Mouse (Mus musculus) gastrocnemius, adult 8-10 months (tissue): Measurements from ENCODE around the gene Zfp93. TPM values are rescaled to one million over a fixed set of nuclear protein-coding genes. Genes with fewer than 3 reads are reported as not detected.

Experiments used
- DNase-seq, 2 experiments: peaks; one replicate each; pipeline ENCODE4 v3.0.0; 2022; ENCODE audit warnings: low spot score in 2 of 2
- total RNA-seq, 4 experiments: library from RNA; stranded (reverse); gene quantifications; 2 replicates each; pipeline ENCODE4 v1.2.4; 2022

The Zfp93 gene
- total RNA-seq, 4 experiments from 2014 or later = 5.9 to 6.9 (median 6.2) TPM

DNA sequence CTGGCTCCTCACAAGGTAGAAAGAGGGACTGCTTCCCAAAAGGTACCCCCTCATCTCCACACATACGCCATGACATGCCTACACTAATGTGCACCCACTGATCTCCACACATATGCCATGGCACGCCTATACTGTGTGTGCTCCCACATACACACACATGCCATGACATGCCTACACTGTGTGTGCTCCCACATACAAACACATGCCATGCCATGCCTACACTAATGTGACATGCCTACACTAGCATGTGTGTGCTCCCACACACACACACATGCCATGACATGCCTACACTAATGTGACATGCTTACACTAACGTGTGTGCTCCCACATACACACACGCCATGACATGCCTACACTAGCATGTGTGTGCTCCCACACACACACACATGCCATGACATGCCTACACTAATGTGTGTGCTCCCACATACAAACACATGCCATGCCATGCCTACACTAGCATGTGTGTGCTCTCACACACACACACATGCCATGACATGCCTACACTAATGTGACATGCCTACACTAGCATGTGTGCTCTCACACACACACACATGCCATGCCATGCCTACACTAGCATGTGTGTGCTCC lies 20.0 kb downstream of the Zfp93 start:
- no peak for DNase-seq

DNA sequence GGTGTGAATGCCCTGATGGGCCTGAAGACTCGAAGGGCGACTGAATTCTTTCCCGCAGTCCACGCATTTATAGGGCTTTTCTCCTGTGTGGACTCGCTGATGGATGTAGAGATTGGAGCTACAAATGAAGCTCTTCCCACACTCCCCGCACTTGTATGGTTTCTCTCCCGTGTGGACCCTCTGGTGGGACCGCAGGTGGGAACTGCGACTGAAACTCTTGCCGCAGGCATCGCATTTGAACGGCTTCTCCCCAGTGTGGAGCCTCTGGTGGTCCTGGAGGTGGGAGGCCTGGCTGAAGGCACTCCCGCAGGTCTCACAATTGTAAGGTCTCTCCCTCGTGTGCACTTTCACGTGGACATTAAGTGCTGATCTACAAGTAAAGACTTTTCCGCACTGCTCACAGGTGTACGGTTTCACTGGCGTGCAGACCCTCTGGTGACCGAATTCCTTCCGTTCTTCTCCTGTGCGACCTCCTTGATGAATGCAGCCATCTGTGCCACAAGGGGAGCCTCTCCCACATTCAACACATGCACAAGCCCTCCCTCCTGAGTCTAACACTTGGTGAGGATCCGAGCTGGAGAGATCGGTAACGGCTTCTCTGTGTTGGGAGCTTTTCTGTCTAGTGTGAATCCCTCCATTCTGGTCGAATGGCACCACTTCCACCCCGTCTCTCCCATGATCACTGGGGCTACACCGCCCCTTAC lies 21.3 kb downstream of the Zfp93 start:
- DNase-seq = no peak

DNA sequence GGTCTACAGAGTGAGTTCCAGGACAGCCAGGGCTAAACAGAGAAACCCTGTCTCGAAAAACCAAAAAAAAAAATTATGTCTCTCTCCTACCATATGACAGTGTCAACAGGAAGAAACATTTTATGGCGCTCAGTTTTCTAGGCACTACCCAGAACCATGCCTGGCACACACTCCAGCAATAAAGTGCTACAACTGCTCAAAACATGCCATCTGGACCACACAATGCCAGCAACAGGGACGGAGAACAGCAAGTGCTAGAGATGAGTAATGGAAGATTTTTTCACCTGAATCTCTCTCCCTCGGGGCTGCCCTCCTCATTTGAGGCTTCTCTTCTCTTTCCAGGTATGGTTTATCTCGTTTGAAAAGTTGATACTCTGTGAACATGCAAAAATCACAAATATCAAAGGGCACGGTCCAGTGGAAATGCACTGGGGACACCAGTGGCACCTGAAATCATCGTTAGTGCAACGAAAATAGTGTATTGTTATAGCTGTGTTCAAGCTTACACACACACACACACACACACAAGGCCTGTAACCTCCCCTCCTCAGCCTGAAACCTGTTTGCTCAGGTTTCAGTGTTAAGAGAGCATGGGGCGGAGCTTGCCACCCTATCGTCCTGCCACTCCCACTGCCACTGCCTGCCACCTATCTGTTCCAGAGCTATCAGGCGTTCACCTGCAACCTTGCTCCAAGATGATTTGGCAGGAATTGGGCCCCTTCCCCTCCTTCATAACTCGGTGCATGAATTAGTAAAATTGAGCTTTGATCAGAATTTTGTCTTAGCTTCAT lies 23.0 kb downstream of the Zfp93 start:
- no peak for DNase-seq

GRCm38 (mm10) chr7:24294763-24295162 lies 24.5 kb downstream of the Zfp93 start:
- no peak for DNase-seq

DNA sequence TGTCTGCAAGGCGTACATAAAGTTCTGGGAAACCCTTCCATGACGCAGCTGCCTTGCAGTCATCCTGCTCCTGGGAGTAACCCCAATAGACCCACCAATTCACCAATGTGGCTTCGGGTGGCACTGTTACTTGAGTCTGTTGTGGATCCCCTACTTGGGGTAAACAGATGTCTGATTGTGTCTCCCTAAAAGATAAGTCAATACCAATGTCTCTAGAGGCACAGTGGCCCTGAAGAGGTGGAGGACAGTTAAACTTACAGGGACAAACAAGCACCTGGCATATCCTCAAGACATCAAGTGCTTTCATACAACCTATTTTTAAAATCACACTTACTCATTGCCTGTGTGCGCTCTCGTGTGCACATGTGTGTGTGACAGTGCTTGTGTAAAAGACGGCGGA lies 25.2 kb downstream of the Zfp93 start:
- no peak for DNase-seq

GRCm38 (mm10) chr7:24296386-24296785 lies 26.2 kb downstream of the Zfp93 start:
- no peak for DNase-seq

GRCm38 (mm10) chr7:24297361-24298095 lies 27.3 kb downstream of the Zfp93 start:
- no peak for DNase-seq

DNA sequence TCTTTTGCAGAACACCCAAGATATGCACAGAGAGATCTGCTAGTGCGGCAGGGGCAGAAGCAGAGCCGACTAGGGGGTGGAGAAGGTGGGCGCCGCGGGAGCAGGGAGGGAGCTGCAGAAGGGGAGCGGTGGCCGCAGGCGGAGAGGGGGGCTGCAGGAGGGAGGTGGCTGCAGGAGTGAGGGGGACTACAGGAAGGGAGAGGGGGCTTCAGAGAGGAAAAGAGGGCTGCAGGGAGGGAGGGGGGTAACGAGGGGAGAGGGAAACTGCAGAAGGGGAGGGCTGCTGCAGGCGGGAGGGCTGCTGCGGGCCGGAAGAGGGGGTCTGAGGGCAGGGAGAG lies 28.4 kb downstream of the Zfp93 start:
- no peak for DNase-seq

GRCm38 (mm10) chr7:24298973-24299708 lies 28.9 kb downstream of the Zfp93 start:
- DNase-seq = peak; percentile 29 to 50

- no peak for DNase-seq
These were observed 29.7 kb downstream of the Zfp93 start for GRCm38 (mm10) chr7:24299823-24300481.

DNA sequence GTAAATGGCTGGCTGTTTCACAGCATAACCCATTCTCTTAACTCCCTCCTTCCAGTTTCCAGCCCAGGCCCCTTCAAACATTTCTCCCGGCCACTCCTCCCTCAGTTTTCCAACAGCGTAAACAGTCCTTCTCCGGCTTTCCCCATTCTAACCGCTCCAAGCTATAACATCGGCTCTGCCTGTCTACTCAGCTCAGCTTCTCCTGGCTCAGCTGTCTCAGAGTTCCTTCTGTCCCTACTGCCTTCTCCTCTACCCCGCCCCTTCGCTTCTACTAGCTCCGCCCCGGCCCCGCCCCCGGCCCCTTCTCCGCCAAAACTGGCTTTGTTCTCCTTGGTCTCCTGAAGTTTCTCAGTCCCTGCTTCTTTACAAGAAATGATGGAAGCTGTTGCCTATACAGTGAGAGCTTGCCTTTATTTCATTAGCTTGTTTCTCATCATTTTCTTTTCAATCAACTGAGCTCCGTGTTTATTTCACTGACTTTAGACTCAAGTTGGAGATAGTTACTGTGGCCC lies 30.6 kb downstream of the Zfp93 start, which contains the start of gene Zfp61:
Zfp61 (minus strand) TSS at position 462 of the 512 bp plus-strand sequence.
- DNase-seq = no peak

- DNase-seq = no peak
These were observed 45.7 kb downstream of the Zfp93 start for GRCm38 (mm10) chr7:24315726-24316566.

- peak; percentile 87 to 92 for DNase-seq
These were observed 46.4 kb downstream of the Zfp93 start, which contains the start of gene Zfp94 for GRCm38 (mm10) chr7:24316567-24317092. Gene Zfp94, minus strand, starts transcription at chr7:24316666.

DNA sequence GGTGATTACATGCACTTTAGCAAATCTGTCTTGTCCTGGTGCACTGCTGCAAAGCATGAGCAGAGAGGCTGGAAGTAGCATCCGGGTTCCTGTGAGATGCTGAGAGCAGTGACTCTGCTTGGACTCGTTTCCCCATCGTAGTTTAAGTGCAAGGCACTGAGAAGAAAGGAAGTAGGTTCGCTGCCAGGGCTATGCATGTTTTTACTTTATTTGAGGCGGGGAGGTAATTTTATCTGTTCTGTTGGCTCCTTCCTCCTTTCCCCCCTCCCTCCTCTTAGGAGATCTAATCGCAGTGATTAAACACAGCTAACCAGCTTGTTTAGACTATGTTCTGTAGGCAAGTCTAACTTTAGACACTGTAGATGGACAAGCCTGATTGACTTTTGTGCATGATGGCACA lies 48.7 kb downstream of the Zfp93 start:
- no peak for DNase-seq

DNA sequence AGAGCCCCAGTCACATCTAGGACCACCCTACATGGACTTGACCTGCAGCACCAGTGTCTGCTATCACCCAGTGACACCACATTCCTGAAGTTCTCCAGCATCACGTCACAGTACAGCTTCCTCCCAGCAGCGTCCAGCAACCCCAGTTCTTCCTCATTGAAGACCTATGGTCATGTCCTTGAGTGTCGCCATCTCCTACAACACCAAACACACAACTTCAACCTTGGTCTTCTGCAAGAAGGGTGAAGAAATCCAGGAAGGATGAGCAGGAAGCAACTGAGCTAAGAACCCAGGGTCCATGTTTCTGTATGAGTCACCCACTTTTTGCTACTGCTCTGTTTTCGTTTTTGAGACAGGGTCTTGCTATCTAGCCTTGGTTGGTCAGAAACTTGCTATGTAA lies 52.4 kb downstream of the Zfp93 start:
- no peak for DNase-seq

DNA sequence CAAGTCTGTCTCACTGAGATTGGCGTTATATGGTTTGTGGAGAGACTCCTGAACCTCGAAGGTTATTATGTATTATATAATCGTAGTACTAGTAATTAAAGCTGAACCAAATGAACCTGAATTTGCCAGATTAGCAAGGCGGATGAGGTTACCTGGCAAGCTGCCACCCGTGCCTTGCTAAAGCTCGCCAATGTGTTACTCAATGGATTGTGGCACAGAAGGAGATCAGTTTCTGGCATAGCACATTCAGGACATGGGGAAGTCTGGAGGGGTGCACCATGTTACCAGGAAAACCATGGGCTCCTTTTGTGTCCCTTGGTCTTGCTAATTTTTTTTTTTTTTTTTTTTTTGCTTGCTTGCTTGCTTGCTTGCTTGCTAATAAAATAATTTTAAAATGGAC lies 55.0 kb downstream of the Zfp93 start:
- no peak for DNase-seq

DNA sequence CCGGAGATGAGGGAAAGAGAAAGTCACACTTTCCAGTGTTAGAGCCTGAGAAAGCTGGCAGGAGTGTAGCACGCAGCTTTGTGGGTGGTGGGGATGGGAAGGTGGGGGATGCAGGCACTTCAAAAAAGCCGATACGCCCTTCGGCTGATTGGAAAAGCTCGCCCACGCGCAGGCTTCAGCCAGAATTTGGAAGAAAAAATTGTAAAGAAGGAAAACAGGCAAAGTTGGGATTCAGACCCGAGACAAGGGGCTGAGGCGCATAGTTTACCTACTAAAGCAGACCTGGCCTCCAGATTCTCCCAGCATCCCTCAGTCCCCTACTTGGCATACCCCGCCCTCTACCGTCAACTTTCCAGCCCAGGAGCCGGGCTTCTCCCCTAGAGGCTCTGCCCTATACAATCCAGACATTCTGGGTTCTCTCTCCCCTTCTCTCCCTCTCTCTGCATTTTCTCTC lies 55.5 kb downstream of the Zfp93 start:
- DNase-seq = no peak

- no peak for DNase-seq
These were observed 56.3 kb downstream of the Zfp93 start for GRCm38 (mm10) chr7:24326273-24327135.
